Mouse (Mus musculus) embryonic fibroblast, embryonic 13.5 days (primary cell): Measurements from ENCODE around the gene Myo1e.

ENCODE experiments used
- CTCF ChIP-seq: IDR thresholded peaks from 2 replicates; pipeline ENCODE4 v1.5.1; 2011; ENCODE audit warnings: mild to moderate bottlenecking, control low read depth, low read length, moderate library complexity, borderline replicate concordance; ENCODE audit not compliant: insufficient read depth
- POLR2A ChIP-seq: IDR thresholded peaks from 2 replicates; pipeline ENCODE4 v1.6.1; 2011; ENCODE audit warnings: low read depth, mild to moderate bottlenecking, control low read depth, low read length, moderate library complexity

- TF ChIP-seq POLR2A (no peak), CTCF (no peak)
Observed at GRCm38 (mm10) chr9:70194622-70195021, 12.5 kb upstream of the Myo1e start.
